Mouse (Mus musculus) lung, postnatal 36 days (tissue): ENCODE measurements at regions not wholly inside any gene's neighbourhood (a gene's known extent, or its start where the extent isn't known, plus 50 kb on each side); places are given as distances from the start of the nearest gene placed in this dataset.
A peak's percentile ranks its signal among the peaks of the same experiment; 100 is the strongest.
"Not testable (repeated sequence)": the region's sequence is repeated elsewhere in the genome, so short reads cannot be mapped to it uniquely, and the experiment has no call there.

ENCODE experiments used
- DNase-seq: peaks from one replicate; pipeline ENCODE4 v3.0.0; 2022; ENCODE audit warnings: mixed read lengths

GRCm38 (mm10) chr10:19498112-19498511 is 93.6 kb upstream of the Ifngr1 start:
- no peak for DNase-seq

GRCm38 (mm10) chr10:19502874-19503273 is 88.9 kb upstream of the Ifngr1 start:
- DNase-seq = no peak

GRCm38 (mm10) chr10:19503846-19504765 is 87.6 kb upstream of the Ifngr1 start:
- DNase-seq = no peak

- DNase-seq = no peak
Measured at GRCm38 (mm10) chr10:19505174-19505573, 86.6 kb upstream of the Ifngr1 start.

GRCm38 (mm10) chr10:19505979-19506378 is 85.8 kb upstream of the Ifngr1 start:
- DNase-seq = peak; percentile 69

- DNase-seq = peak; percentile 44
Measured at GRCm38 (mm10) chr10:19506434-19506833, 85.3 kb upstream of the Ifngr1 start.

GRCm38 (mm10) chr10:19508221-19508745 is 83.5 kb upstream of the Ifngr1 start:
- DNase-seq = no peak

- DNase-seq = no peak
Measured at GRCm38 (mm10) chr10:19510047-19510446, 81.7 kb upstream of the Ifngr1 start.

- not testable (repeated sequence) for DNase-seq
Measured at GRCm38 (mm10) chr10:19514366-19514765, 77.4 kb upstream of the Ifngr1 start.

- DNase-seq = no peak
Measured at GRCm38 (mm10) chr10:19514837-19515236, 76.9 kb upstream of the Ifngr1 start.

GRCm38 (mm10) chr10:19516011-19516410 is 75.7 kb upstream of the Ifngr1 start:
- DNase-seq = no peak

- no peak for DNase-seq
Measured at GRCm38 (mm10) chr10:19517093-19517492, 74.7 kb upstream of the Ifngr1 start.

- peak; percentile 57 for DNase-seq
Measured at GRCm38 (mm10) chr10:19518763-19519162, 73.0 kb upstream of the Ifngr1 start.

- DNase-seq = peak; percentile 35
Measured at GRCm38 (mm10) chr10:19522198-19522597, 69.6 kb upstream of the Ifngr1 start.

GRCm38 (mm10) chr10:19525939-19526338 is 65.8 kb upstream of the Ifngr1 start:
- no peak for DNase-seq

- peak; percentile 40 for DNase-seq
Measured at GRCm38 (mm10) chr10:19526353-19526752, 65.4 kb upstream of the Ifngr1 start.

- no peak for DNase-seq
Measured at GRCm38 (mm10) chr10:19529655-19530054, 62.1 kb upstream of the Ifngr1 start.

- no peak for DNase-seq
Measured at GRCm38 (mm10) chr10:19530056-19530455, 61.7 kb upstream of the Ifngr1 start.

GRCm38 (mm10) chr10:19531452-19531851 is 60.3 kb upstream of the Ifngr1 start:
- no peak for DNase-seq

GRCm38 (mm10) chr10:19532790-19533189 is 59.0 kb upstream of the Ifngr1 start:
- DNase-seq = no peak

GRCm38 (mm10) chr10:19533846-19534245 is 57.9 kb upstream of the Ifngr1 start:
- DNase-seq = no peak
